In the genomic region with DNA sequence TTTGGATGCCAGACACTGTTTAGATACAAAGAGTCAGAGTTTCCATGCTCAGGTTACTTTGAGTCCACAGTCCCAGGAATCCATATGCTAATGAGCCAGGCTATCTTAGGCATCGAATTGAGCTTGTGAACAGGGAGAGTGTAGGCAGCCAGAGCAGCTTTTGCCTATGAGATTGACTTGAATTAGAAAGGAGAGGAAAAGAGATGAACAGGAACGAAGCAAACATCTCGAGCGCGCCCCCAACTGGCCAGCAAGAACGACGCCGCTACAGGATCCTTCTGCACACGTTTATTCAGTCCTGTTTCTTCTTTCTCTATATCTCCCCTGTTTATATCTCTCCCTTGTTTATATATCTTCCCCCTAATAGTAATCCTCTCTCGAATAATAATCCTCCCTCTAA, we compare ENCODE assay signal across 9 mouse cellular contexts. TPM values are rescaled to one million over a fixed set of nuclear protein-coding genes. Genes with fewer than 3 reads are reported as not detected.
DNase-seq lines count a peak whose midpoint lies in the region; ATAC-seq and TF ChIP-seq lines count a peak whose summit lies in the region.
"Had no signal": no experiment of that assay in that cellular context is flagged by ENCODE, and none has a peak within 500 bp of the region (broad histone marks: within the 10 kb centered on the region; RNA-seq: fewer than 3 reads in every experiment).

No protein-coding gene starts in this region.

- no peak overlapping the region for H3K4me3 ChIP-seq in hindbrain, embryonic 10.5 days
- H3K4me3 ChIP-seq in hindbrain, embryonic 13.5 days = no peak overlapping the region
- H3K4me3 ChIP-seq in limb, embryonic 10.5 days = no peak overlapping the region
- H3K4me3 ChIP-seq in stomach, postnatal 0 days (ENCODE audit: low read depth, low read length) = no peak overlapping the region
- H3K4me3 ChIP-seq in hindbrain, embryonic 16.5 days (ENCODE audit: low read length) = no peak overlapping the region
- H3K4me3 ChIP-seq: heart, embryonic 13.5 days had no signal

- 4% methylated on average over 10 of the region's 10 CpGs for WGBS in hindbrain, embryonic 10.5 days
- WGBS in hindbrain, embryonic 13.5 days = 3% methylated on average over 10 of the region's 10 CpGs
- WGBS in limb, embryonic 10.5 days = 5% methylated on average over 10 of the region's 10 CpGs
- WGBS in stomach, postnatal 0 days = 6% methylated on average over 10 of the region's 10 CpGs
- 5% methylated on average over 10 of the region's 10 CpGs for WGBS in hindbrain, embryonic 16.5 days

- TF ChIP-seq EP300 in stomach, postnatal 0 days (optimal IDR thresholded peaks at IDR 0.05) = no peak

- H3K9ac ChIP-seq in hindbrain, embryonic 13.5 days = no peak overlapping the region
- H3K9ac ChIP-seq in stomach, postnatal 0 days (ENCODE audit: low read length) = no peak overlapping the region
- H3K9ac ChIP-seq in hindbrain, embryonic 16.5 days (ENCODE audit: low read depth, low read length) = no peak overlapping the region
- H3K9ac ChIP-seq: heart, embryonic 13.5 days had no signal

- H3K27ac ChIP-seq in hindbrain, embryonic 10.5 days = no peak overlapping the region
- H3K27ac ChIP-seq in hindbrain, embryonic 13.5 days = no peak overlapping the region
- no peak overlapping the region for H3K27ac ChIP-seq in limb, embryonic 10.5 days
- H3K27ac ChIP-seq in stomach, postnatal 0 days (replicated peaks) = no peak overlapping the region
- no peak overlapping the region for H3K27ac ChIP-seq in hindbrain, embryonic 16.5 days (ENCODE audit: low read depth, low read length)
- H3K27ac ChIP-seq: heart, embryonic 13.5 days had no signal

- ATAC-seq in hindbrain, embryonic 13.5 days (ENCODE audit: low FRiP score) = no peak; the same call in 1 of the 2 replicates
- no peak for ATAC-seq in stomach, postnatal 0 days (ENCODE audit: low FRiP score, low TSS enrichment)
- no peak for ATAC-seq in hindbrain, embryonic 16.5 days

- peaks cover 26% of the 10 kb centered on the region for H3K27me3 ChIP-seq in hindbrain, embryonic 10.5 days (ENCODE audit: insufficient read depth, poor library complexity, severe bottlenecking)
- peaks cover 24% of the 10 kb centered on the region for H3K27me3 ChIP-seq in hindbrain, embryonic 13.5 days
- peaks cover 7% of the 10 kb centered on the region for H3K27me3 ChIP-seq in limb, embryonic 10.5 days (ENCODE audit: low read depth, poor library complexity, severe bottlenecking)
- no peaks in the 10 kb centered on the region for H3K27me3 ChIP-seq in stomach, postnatal 0 days (ENCODE audit: control insufficient read depth, insufficient read depth, low read length)
- H3K27me3 ChIP-seq in hindbrain, embryonic 16.5 days (replicated peaks; ENCODE audit: control insufficient read depth, insufficient read depth, low read length) = peaks cover 2% of the 10 kb centered on the region

- no peaks in the 10 kb centered on the region for H3K9me3 ChIP-seq in hindbrain, embryonic 10.5 days
- H3K9me3 ChIP-seq in hindbrain, embryonic 13.5 days = no peaks in the 10 kb centered on the region
- H3K9me3 ChIP-seq in limb, embryonic 10.5 days (replicated peaks) = no peaks in the 10 kb centered on the region
- no peaks in the 10 kb centered on the region for H3K9me3 ChIP-seq in stomach, postnatal 0 days (ENCODE audit: control insufficient read depth, low read length)
- no peaks in the 10 kb centered on the region for H3K9me3 ChIP-seq in hindbrain, embryonic 16.5 days (ENCODE audit: control insufficient read depth, low read length)
- H3K9me3 ChIP-seq: heart, embryonic 13.5 days had no signal

- no peak overlapping the region for H3K4me2 ChIP-seq in hindbrain, embryonic 13.5 days
- H3K4me2 ChIP-seq in stomach, postnatal 0 days (replicated peaks; ENCODE audit: low read depth) = no peak overlapping the region
- no peak overlapping the region for H3K4me2 ChIP-seq in hindbrain, embryonic 16.5 days (ENCODE audit: low read length)
- H3K4me2 ChIP-seq: heart, embryonic 13.5 days had no signal

- H3K4me1 ChIP-seq in hindbrain, embryonic 10.5 days (replicated peaks) = peaks cover 21% of the 10 kb centered on the region
- no peaks in the 10 kb centered on the region; the same call in 1 of the 2 replicates for H3K4me1 ChIP-seq in hindbrain, embryonic 13.5 days (replicated peaks)
- H3K4me1 ChIP-seq in limb, embryonic 10.5 days = peaks cover 24% of the 10 kb centered on the region
- no peaks in the 10 kb centered on the region for H3K4me1 ChIP-seq in stomach, postnatal 0 days (replicated peaks; ENCODE audit: control insufficient read depth, insufficient read depth)
- no peaks in the 10 kb centered on the region for H3K4me1 ChIP-seq in hindbrain, embryonic 16.5 days (ENCODE audit: control insufficient read depth, insufficient read depth, low read depth, low read length)
- H3K4me1 ChIP-seq: heart, embryonic 13.5 days had no signal

- H3K36me3 ChIP-seq in hindbrain, embryonic 10.5 days = no peaks in the 10 kb centered on the region
- H3K36me3 ChIP-seq in hindbrain, embryonic 13.5 days = no peaks in the 10 kb centered on the region
- no peaks in the 10 kb centered on the region for H3K36me3 ChIP-seq in limb, embryonic 10.5 days
- no peaks in the 10 kb centered on the region for H3K36me3 ChIP-seq in stomach, postnatal 0 days (ENCODE audit: control insufficient read depth, insufficient read depth, low read length)
- H3K36me3 ChIP-seq in hindbrain, embryonic 16.5 days (ENCODE audit: control insufficient read depth, insufficient read depth, low read length) = no peaks in the 10 kb centered on the region
- H3K36me3 ChIP-seq: heart, embryonic 13.5 days had no signal

- peak; percentile 66 for TF ChIP-seq CTCF in stomach, postnatal 0 days (IDR thresholded peaks at IDR 0.05; ENCODE audit: low read depth)

- DNase-seq in hindbrain, embryonic 10.5 days (ENCODE audit: low spot score) = peak; percentile 48
- DNase-seq in ES-CJ7 (ENCODE audit: low read depth, low spot score) = peak; percentile 82
- DNase-seq in cerebellum, adult 9-10 months = peak; percentile 34
- DNase-seq in frontal cortex, postnatal 36 days (ENCODE audit: low spot score in 2 of 2) = peak; percentile 78
- DNase-seq in limb, embryonic 10.5 days (ENCODE audit: low spot score) = peak; percentile 59
- DNase-seq in stomach, postnatal 0 days (ENCODE audit: low spot score) = peak; percentile 70

RNA-seq across cellular contexts. Expression of gene Ldhb, which starts 7.2 kb away (rescaled TPM):
- 366 and 416 TPM in 2 replicates for polyA plus RNA-seq in hindbrain, embryonic 10.5 days (2016; fragmentation: Nextera tagmentation; extraction: Ambion mirVana)
- 510 and 517 TPM in 2 replicates for polyA plus RNA-seq in hindbrain, embryonic 13.5 days (2015; fragmentation: Nextera tagmentation; extraction: Ambion mirVana)
- 408 and 535 TPM in 2 replicates for polyA plus RNA-seq in limb, embryonic 10.5 days (2016; fragmentation: Nextera tagmentation; extraction: Ambion mirVana)
- polyA plus RNA-seq in stomach, postnatal 0 days (2015; fragmentation: Nextera tagmentation; extraction: Ambion mirVana) = 151 and 174 TPM in 2 replicates
- 534 and 590 TPM in 2 replicates for polyA plus RNA-seq in hindbrain, embryonic 16.5 days (2015; fragmentation: Nextera tagmentation; extraction: Ambion mirVana)

RNA-seq across cellular contexts. Expression of gene Gys2, which starts 42.0 kb away (rescaled TPM):
- 0.08 TPM in 1 of 2 replicates, not detected in the other for polyA plus RNA-seq in hindbrain, embryonic 10.5 days (2016; fragmentation: Nextera tagmentation; extraction: Ambion mirVana)
- polyA plus RNA-seq in hindbrain, embryonic 13.5 days (2015; fragmentation: Nextera tagmentation; extraction: Ambion mirVana) = 0.08 and 0.09 TPM in 2 replicates
- not detected in 2 replicates for polyA plus RNA-seq in limb, embryonic 10.5 days (2016; fragmentation: Nextera tagmentation; extraction: Ambion mirVana)
- 0.07 and 0.58 TPM in 2 replicates for polyA plus RNA-seq in stomach, postnatal 0 days (2015; fragmentation: Nextera tagmentation; extraction: Ambion mirVana)
- 0.08 and 0.09 TPM in 2 replicates for polyA plus RNA-seq in hindbrain, embryonic 16.5 days (2015; fragmentation: Nextera tagmentation; extraction: Ambion mirVana)

RNA-seq across cellular contexts. Expression of gene Kcnj8, which starts 56.5 kb away (rescaled TPM):
- polyA plus RNA-seq in hindbrain, embryonic 10.5 days (2016; fragmentation: Nextera tagmentation; extraction: Ambion mirVana) = 0.70 and 2.4 TPM in 2 replicates
- 10.9 and 12.1 TPM in 2 replicates for polyA plus RNA-seq in hindbrain, embryonic 13.5 days (2015; fragmentation: Nextera tagmentation; extraction: Ambion mirVana)
- 0.09 and 0.16 TPM in 2 replicates for polyA plus RNA-seq in limb, embryonic 10.5 days (2016; fragmentation: Nextera tagmentation; extraction: Ambion mirVana)
- 44.6 and 45.4 TPM in 2 replicates for polyA plus RNA-seq in stomach, postnatal 0 days (2015; fragmentation: Nextera tagmentation; extraction: Ambion mirVana)
- 14.8 and 15.3 TPM in 2 replicates for polyA plus RNA-seq in hindbrain, embryonic 16.5 days (2015; fragmentation: Nextera tagmentation; extraction: Ambion mirVana)
